Mouse (Mus musculus): Measurements from ENCODE around the gene Osbpl11.
"Not testable (repeated sequence)": the region's sequence is repeated elsewhere in the genome, so short reads cannot be mapped to it uniquely, and the experiment has no call there.

Osbpl11 gene

GRCm38 (mm10) chr16:33184901-33185260 is at the start of gene Osbpl11:
Gene Osbpl11, plus strand, starts transcription at chr16:33185071.
- peak; percentile 91 for DNase-seq (ENCODE audit: low spot score)

- DNase-seq (ENCODE audit: low spot score), result no peak
These were observed 49.7 kb upstream of the Osbpl11 start for GRCm38 (mm10) chr16:33135167-33135566.

- DNase-seq (ENCODE audit: low spot score), result not testable (repeated sequence)
These were observed 45.8 kb upstream of the Osbpl11 start for GRCm38 (mm10) chr16:33139061-33139460.

GRCm38 (mm10) chr16:33141758-33142280 is 43.1 kb upstream of the Osbpl11 start:
- no peak for DNase-seq (ENCODE audit: low spot score)

GRCm38 (mm10) chr16:33143452-33143851 is 41.4 kb upstream of the Osbpl11 start:
- DNase-seq (ENCODE audit: low spot score), result no peak

- DNase-seq (ENCODE audit: low spot score), result no peak
These were observed 38.7 kb upstream of the Osbpl11 start for GRCm38 (mm10) chr16:33146185-33146584.

- no peak for DNase-seq (ENCODE audit: low spot score)
These were observed 36.7 kb upstream of the Osbpl11 start for GRCm38 (mm10) chr16:33148135-33148534.

- DNase-seq (ENCODE audit: low spot score), result not testable (repeated sequence)
These were observed 34.0 kb upstream of the Osbpl11 start for GRCm38 (mm10) chr16:33150875-33151274.

GRCm38 (mm10) chr16:33151558-33151957 is 33.3 kb upstream of the Osbpl11 start:
- DNase-seq (ENCODE audit: low spot score), result no peak

- no peak for DNase-seq (ENCODE audit: low spot score)
These were observed 29.9 kb upstream of the Osbpl11 start for GRCm38 (mm10) chr16:33154992-33155391.

GRCm38 (mm10) chr16:33158006-33158405 is 26.9 kb upstream of the Osbpl11 start:
- no peak for DNase-seq (ENCODE audit: low spot score)

GRCm38 (mm10) chr16:33158590-33159071 is 26.2 kb upstream of the Osbpl11 start:
- DNase-seq (ENCODE audit: low spot score), result no peak

- DNase-seq (ENCODE audit: low spot score), result no peak
These were observed 25.5 kb upstream of the Osbpl11 start for GRCm38 (mm10) chr16:33159363-33159762.

- DNase-seq (ENCODE audit: low spot score), result no peak
These were observed 21.4 kb upstream of the Osbpl11 start for GRCm38 (mm10) chr16:33163330-33164090.

- DNase-seq (ENCODE audit: low spot score), result not testable (repeated sequence)
These were observed 18.6 kb upstream of the Osbpl11 start for GRCm38 (mm10) chr16:33166284-33166683.

- no peak for DNase-seq (ENCODE audit: low spot score)
These were observed 17.3 kb upstream of the Osbpl11 start for GRCm38 (mm10) chr16:33167537-33167936.

- DNase-seq (ENCODE audit: low spot score), result no peak
These were observed 15.3 kb upstream of the Osbpl11 start for GRCm38 (mm10) chr16:33169471-33170034.

GRCm38 (mm10) chr16:33170716-33171587 is 13.9 kb upstream of the Osbpl11 start:
- no peak for DNase-seq (ENCODE audit: low spot score)

GRCm38 (mm10) chr16:33171800-33172199 is 13.1 kb upstream of the Osbpl11 start:
- DNase-seq (ENCODE audit: low spot score), result no peak

- DNase-seq (ENCODE audit: low spot score), result no peak
These were observed 11.7 kb upstream of the Osbpl11 start for GRCm38 (mm10) chr16:33173151-33173550.

GRCm38 (mm10) chr16:33174695-33175094 is 10.2 kb upstream of the Osbpl11 start:
- no peak for DNase-seq (ENCODE audit: low spot score)

GRCm38 (mm10) chr16:33176831-33177230 is 8.0 kb upstream of the Osbpl11 start:
- DNase-seq (ENCODE audit: low spot score), result not testable (repeated sequence)

All from urinary bladder, postnatal 10 days (tissue).